Mouse (Mus musculus) heart, adult 2 months (tissue): ENCODE measurements at regions not wholly inside any gene's neighbourhood (a gene's known extent, or its start where the extent isn't known, plus 50 kb on each side); places are given as distances from the start of the nearest gene placed in this dataset.

Experiments used
- CTCF ChIP-seq: fragments of 200-600 bp; IDR thresholded peaks from 2 replicates; pipeline ENCODE4 v1.8.1; 2022; ENCODE audit warnings: antibody characterized with exemption, mild to moderate bottlenecking, moderate library complexity
- EP300 ChIP-seq: fragments of 200-500 bp; IDR thresholded peaks from 2 replicates; pipeline ENCODE4 v1.6.1; 2011; ENCODE audit warnings: low read depth, low read length, control low read depth; ENCODE audit not compliant: insufficient read depth

GRCm38 (mm10) chr1:166837299-166837698 lies 155.7 kb upstream of the Fmo9 start:
- TF ChIP-seq CTCF (no peak), EP300 (no peak)
